ENCODE assay signal across 24 mouse cellular contexts in genomic region chr8:113765121-113765520, GRCm38 (mm10).
"Had no signal": no experiment of that assay in that cellular context is flagged by ENCODE, and none has a peak within 500 bp of the region (broad histone marks: within the 10 kb centered on the region; RNA-seq: fewer than 3 reads in every experiment).

No protein-coding gene starts in this region.

- H3K27ac ChIP-seq: gastrocnemius, adult 2 months; heart, embryonic 10.5 days; hindbrain, embryonic 10.5 days; hindbrain, embryonic 15.5 days; intestine, embryonic 15.5 days; layer of hippocampus, adult 2 months; left cerebral cortex, adult 2 months; limb, embryonic 10.5 days; limb, embryonic 12.5 days had no signal

- ATAC-seq: forebrain, embryonic 16.5 days; inflammation-experienced regulatory T-cells, adult 6 months; intestine, embryonic 15.5 days; intestine, postnatal 0 days had no signal

- H3K4me3 ChIP-seq: gastrocnemius, adult 2 months; heart, embryonic 10.5 days; heart, embryonic 12.5 days; hindbrain, embryonic 10.5 days; hindbrain, embryonic 15.5 days; intestine, embryonic 15.5 days; layer of hippocampus, adult 2 months; left cerebral cortex, adult 2 months; limb, embryonic 10.5 days; limb, embryonic 12.5 days had no signal

- H3K4me2 ChIP-seq: heart, embryonic 12.5 days; hindbrain, embryonic 15.5 days; intestine, embryonic 15.5 days; limb, embryonic 12.5 days had no signal

- H3K9me3 ChIP-seq: heart, embryonic 10.5 days; heart, embryonic 12.5 days; hindbrain, embryonic 10.5 days; hindbrain, embryonic 15.5 days; intestine, embryonic 15.5 days; limb, embryonic 10.5 days; limb, embryonic 12.5 days had no signal

- H3K9ac ChIP-seq: heart, embryonic 12.5 days; hindbrain, embryonic 15.5 days; intestine, embryonic 15.5 days; limb, embryonic 12.5 days had no signal

- H3K36me3 ChIP-seq: heart, embryonic 10.5 days; heart, embryonic 12.5 days; hindbrain, embryonic 10.5 days; hindbrain, embryonic 15.5 days; intestine, embryonic 15.5 days; limb, embryonic 10.5 days; limb, embryonic 12.5 days had no signal

- DNase-seq: gastrocnemius, adult 2 months; gastrocnemius, postnatal 10 days; gastrocnemius, postnatal 25 days; heart, adult 18-20 months; heart, postnatal 10 days; heart, postnatal 4 days; kidney, adult 18-20 months; kidney, adult 8-10 months; kidney, postnatal 10 days; kidney, postnatal 25 days; kidney, postnatal 4 days; liver had no signal

- H3K27me3 ChIP-seq: heart, embryonic 12.5 days; hindbrain, embryonic 15.5 days; intestine, embryonic 15.5 days had no signal

- H3K4me1 ChIP-seq: heart, embryonic 12.5 days had no signal
